Mouse (Mus musculus): ENCODE measurements around the gene Med24. TPM values are rescaled to one million over a fixed set of nuclear protein-coding genes. Genes with fewer than 3 reads are reported as not detected.

Gene Med24
- 45.3 and 54.1 TPM in 2 replicates for polyA plus RNA-seq (2012; rRNA removed)

GRCm38 (mm10) chr11:98729119-98729588 lies at the start of gene Med24:
Med24 (minus strand) TSS chr11:98729435.
- H3K27ac ChIP-seq (ENCODE audit: insufficient read depth, low read depth, low read length) = peak within 1 kb of the TSS; percentile 72; the same call in 1 of the 2 replicates
- H3K27me3 ChIP-seq (replicated peaks; ENCODE audit: control insufficient read depth, insufficient read depth, low read length) = no peaks in the 10 kb centered on the region
- WGBS = under 1% methylated on average over 16 of the region's 16 CpGs

GRCm38 (mm10) chr11:98777888-98778287 lies 48.7 kb upstream of the Med24 start:
- no peak for DNase-seq
- Histone ChIP-seq H3K4me1 (ENCODE audit: control insufficient read depth, insufficient read depth, low read length) (peaks cover 26% of the 10 kb centered on the region), H3K27ac (ENCODE audit: insufficient read depth, low read depth, low read length) (no peak overlapping the region), H3K36me3 (ENCODE audit: control insufficient read depth, insufficient read depth, low read length) (no peaks in the 10 kb centered on the region), H3K4me3 (ENCODE audit: insufficient read depth, low read depth, low read length) (no peak overlapping the region), H3K27me3 (replicated peaks; ENCODE audit: control insufficient read depth, insufficient read depth, low read length) (no peaks in the 10 kb centered on the region)
- TF ChIP-seq CTCF (conservative IDR thresholded peaks at IDR 0.05; ENCODE audit: insufficient read depth, insufficient read length, low read depth, low read length) (no peak), POLR2A (IDR thresholded peaks at IDR 0.05; ENCODE audit: low read depth, low read length) (no peak)

More at GRCm38 (mm10) chr11:98729119-98729588, at the start of gene Med24:
- Histone ChIP-seq H3K4me3 (ENCODE audit: insufficient read depth, low read depth, low read length) (peak within 1 kb of the TSS; percentile 93), H3K36me3 (ENCODE audit: control insufficient read depth, insufficient read depth, low read length) (no peaks in the 10 kb centered on the region), H3K4me1 (ENCODE audit: control insufficient read depth, insufficient read depth, low read length) (peaks cover 10% of the 10 kb centered on the region)
- TF ChIP-seq CTCF (conservative IDR thresholded peaks at IDR 0.05; ENCODE audit: insufficient read depth, insufficient read length, low read depth, low read length) (no peak), POLR2A (IDR thresholded peaks at IDR 0.05; ENCODE audit: low read depth, low read length) (no peak)
- peak; percentile 97 for DNase-seq

DNA sequence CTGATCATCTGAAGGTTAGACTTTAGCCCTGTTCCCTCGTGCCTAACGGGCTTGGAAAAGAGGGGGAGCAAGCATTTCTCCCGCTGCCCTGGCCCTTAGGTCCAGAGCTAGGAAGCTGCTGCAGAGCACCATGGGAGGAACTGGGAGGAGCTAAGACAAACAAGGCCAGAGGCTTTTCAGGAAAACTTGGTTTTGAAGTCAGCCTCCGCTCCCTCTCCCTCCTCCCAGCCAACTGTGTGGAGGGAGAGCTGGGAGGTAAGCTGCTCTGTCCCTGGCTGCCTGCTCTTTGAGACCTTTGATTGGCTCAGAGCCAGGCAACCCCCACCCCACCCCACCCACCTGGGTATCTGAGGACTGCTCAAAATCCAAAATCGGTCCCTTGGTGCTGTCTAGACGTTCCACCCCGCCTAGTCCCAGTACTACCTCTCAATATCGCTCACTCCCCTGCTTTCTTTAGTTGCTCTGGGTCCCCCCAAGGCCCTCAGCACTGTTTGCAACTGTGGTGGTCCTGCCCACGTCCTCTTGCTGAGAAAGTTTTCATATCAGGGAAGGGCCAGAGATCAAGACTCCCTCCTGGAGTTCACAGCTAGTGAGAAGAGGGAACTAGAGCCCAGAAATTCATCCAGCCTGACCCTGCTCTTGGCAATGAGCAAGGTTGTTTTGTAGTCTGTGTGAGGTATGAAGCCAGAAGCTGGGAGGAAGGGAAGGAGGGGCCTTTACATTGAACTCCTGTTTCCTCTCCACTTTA lies 47.8 kb upstream of the Med24 start:
- WGBS = 7% methylated on average over 9 of the region's 9 CpGs
- H3K4me1 ChIP-seq (ENCODE audit: control insufficient read depth, insufficient read depth, low read length) = peaks cover 20% of the 10 kb centered on the region
- H3K4me3 ChIP-seq (ENCODE audit: insufficient read depth, low read depth, low read length) = no peak overlapping the region
- no peaks in the 10 kb centered on the region; the same call in 1 of the 2 replicates for H3K36me3 ChIP-seq (ENCODE audit: control insufficient read depth, insufficient read depth, low read length)
- H3K27ac ChIP-seq (ENCODE audit: insufficient read depth, low read depth, low read length) = peak overlapping the region; percentile 95
- TF ChIP-seq CTCF (conservative IDR thresholded peaks at IDR 0.05; ENCODE audit: insufficient read depth, insufficient read length, low read depth, low read length) (no peak), POLR2A (IDR thresholded peaks at IDR 0.05; ENCODE audit: low read depth, low read length) (peak; percentile 77)
- peak; percentile 94 for DNase-seq
- H3K27me3 ChIP-seq (replicated peaks; ENCODE audit: control insufficient read depth, insufficient read depth, low read length) = no peaks in the 10 kb centered on the region

DNA sequence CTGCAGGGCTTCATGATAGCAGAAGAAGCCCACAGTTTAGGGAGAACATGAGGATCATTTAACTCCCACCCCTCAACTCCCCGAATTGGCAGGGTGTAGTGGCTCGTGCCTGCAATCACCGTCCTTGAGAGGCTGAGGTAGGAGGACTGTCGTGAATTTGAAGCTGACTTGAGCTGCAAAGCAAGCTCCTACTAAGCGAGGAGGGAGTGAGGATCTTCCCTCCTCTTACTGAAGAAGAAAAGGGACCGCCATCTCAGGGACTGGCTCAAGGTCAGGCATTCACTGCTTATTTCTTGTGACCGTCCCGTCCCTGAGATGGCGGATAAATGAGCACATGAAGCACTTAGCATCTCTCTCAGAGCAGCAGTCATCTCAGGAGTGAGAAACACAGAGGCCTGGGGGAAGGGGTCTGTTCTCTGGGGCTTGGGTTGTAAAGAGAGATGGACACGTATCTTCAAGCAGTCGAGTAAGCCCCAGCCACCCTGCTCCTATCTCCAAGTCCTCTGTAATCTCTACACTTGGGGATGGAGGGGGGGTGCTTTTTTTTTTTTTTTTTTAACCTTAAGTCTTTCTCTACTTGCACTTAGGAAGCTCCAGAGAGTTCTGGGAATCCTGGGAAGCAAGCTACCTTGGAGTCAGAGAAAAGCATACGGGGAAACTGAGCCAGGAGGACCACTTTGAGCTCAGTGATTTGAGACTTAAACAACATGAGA lies 47.0 kb upstream of the Med24 start:
- H3K4me3 ChIP-seq (ENCODE audit: insufficient read depth, low read depth, low read length) = peak overlapping the region; percentile 5; the same call in 1 of the 2 replicates
- peak overlapping the region; percentile 95 for H3K27ac ChIP-seq (ENCODE audit: insufficient read depth, low read depth, low read length)
- WGBS = 25% methylated on average over 12 of the region's 12 CpGs
- H3K4me1 ChIP-seq (ENCODE audit: control insufficient read depth, insufficient read depth, low read length) = peaks cover 17% of the 10 kb centered on the region
- H3K27me3 ChIP-seq (replicated peaks; ENCODE audit: control insufficient read depth, insufficient read depth, low read length) = no peaks in the 10 kb centered on the region
- DNase-seq = no peak
- peaks cover 7% of the 10 kb centered on the region; the same call in 1 of the 2 replicates for H3K36me3 ChIP-seq (ENCODE audit: control insufficient read depth, insufficient read depth, low read length)
- TF ChIP-seq POLR2A (IDR thresholded peaks at IDR 0.05; ENCODE audit: low read depth, low read length) = no peak

GRCm38 (mm10) chr11:98775348-98776051 lies 46.3 kb upstream of the Med24 start:
- DNase-seq = peak; percentile 100
- Histone ChIP-seq H3K4me3 (ENCODE audit: insufficient read depth, low read depth, low read length) (peak overlapping the region; percentile 20), H3K4me1 (ENCODE audit: control insufficient read depth, insufficient read depth, low read length) (peaks cover 17% of the 10 kb centered on the region), H3K27ac (ENCODE audit: insufficient read depth, low read depth, low read length) (peak overlapping the region; percentile 95), H3K27me3 (replicated peaks; ENCODE audit: control insufficient read depth, insufficient read depth, low read length) (no peaks in the 10 kb centered on the region), H3K36me3 (ENCODE audit: control insufficient read depth, insufficient read depth, low read length) (peaks cover 14% of the 10 kb centered on the region)
- TF ChIP-seq POLR2A (IDR thresholded peaks at IDR 0.05; ENCODE audit: low read depth, low read length) (no peak), CTCF (conservative IDR thresholded peaks at IDR 0.05; ENCODE audit: insufficient read depth, insufficient read length, low read depth, low read length) (no peak)
- under 1% methylated on average over 15 of the region's 15 CpGs for WGBS

- Histone ChIP-seq H3K27ac (ENCODE audit: insufficient read depth, low read depth, low read length) (peak within 1 kb of the TSS; percentile 95), H3K4me3 (ENCODE audit: insufficient read depth, low read depth, low read length) (peak within 1 kb of the TSS; percentile 79), H3K36me3 (ENCODE audit: control insufficient read depth, insufficient read depth, low read length) (peaks cover 22% of the 10 kb centered on the region), H3K27me3 (replicated peaks; ENCODE audit: control insufficient read depth, insufficient read depth, low read length) (no peaks in the 10 kb centered on the region), H3K4me1 (ENCODE audit: control insufficient read depth, insufficient read depth, low read length) (peaks cover 17% of the 10 kb centered on the region)
- no peak for DNase-seq
- WGBS = under 1% methylated on average over 22 of the region's 22 CpGs
- TF ChIP-seq POLR2A (IDR thresholded peaks at IDR 0.05; ENCODE audit: low read depth, low read length) (peak; percentile 97), CTCF (conservative IDR thresholded peaks at IDR 0.05; ENCODE audit: insufficient read depth, insufficient read length, low read depth, low read length) (no peak)
These were observed 45.5 kb upstream of the Med24 start, which contains the start of gene Nr1d1 for GRCm38 (mm10) chr11:98774582-98775347. Nr1d1 (minus strand) TSS chr11:98775333.
